Mouse (Mus musculus) B cell, adult 62 days (primary cell): ENCODE measurements around the gene Rbm39. TPM values are rescaled to one million over a fixed set of nuclear protein-coding genes. Genes with fewer than 3 reads are reported as not detected.

ENCODE experiments used
- total RNA-seq: library from RNA; stranded (reverse); gene quantifications from 4 replicates; pipeline ENCODE4 v1.2.4, GENCODE M21; 2023

Gene Rbm39
- 2,113 to 2,186 TPM (median 2,159 TPM) in 4 replicates for total RNA-seq

GRCm38 (mm10) chr2:156180094-156180821 lies at the start of gene Rbm39:
Rbm39 (minus strand) TSS chr2:156180238.

GRCm38 (mm10) chr2:156196302-156197128 lies 16.5 kb upstream of the Rbm39 start, which contains the start of gene Phf20:
Phf20 (plus strand) TSS chr2:156196466.

GRCm38 (mm10) chr2:156143953-156144724 lies 35.9 kb downstream of the Rbm39 start, which contains the start of the genes Romo1 and Nfs1:
Romo1 (plus strand) TSS chr2:156144039.
Nfs1 (minus strand) TSS chr2:156144186.

DNA sequence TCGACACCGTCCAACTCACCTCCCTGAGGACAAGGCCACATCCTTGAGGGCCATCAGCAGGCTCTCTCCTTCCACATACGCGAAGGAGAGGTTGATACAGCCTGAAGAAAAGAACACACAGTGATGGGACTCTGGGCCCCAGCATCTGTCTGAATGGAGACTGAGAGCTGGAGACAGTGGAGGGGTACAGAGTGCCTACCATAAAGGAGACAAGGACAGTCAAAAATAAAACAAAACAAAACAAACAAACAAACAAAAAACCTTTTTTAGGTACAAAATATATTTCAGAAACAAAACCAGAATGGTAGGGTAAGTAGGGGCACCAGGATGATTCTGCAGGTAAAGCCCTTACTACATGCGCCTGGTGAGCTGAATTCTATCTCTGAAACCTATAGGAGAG lies 53.0 kb downstream of the Rbm39 start, which contains the start of gene Gm28036:
Gene Gm28036, minus strand, starts transcription at position 101 of the 400 bp plus-strand sequence.

GRCm38 (mm10) chr2:156111358-156112079 lies 68.5 kb downstream of the Rbm39 start, which contains the start of the genes Cpne1 and Rbm12:
Cpne1 (minus strand) TSS chr2:156111965.
Rbm12 (minus strand) TSS chr2:156111978.

Other genes starting within 250 kb of the Rbm39 start
- gene Uqcc1, start 249.9 kb downstream of the Rbm39 start, total RNA-seq: 32.0 to 42.2 TPM (median 34.6 TPM) in 4 replicates
- gene Gm15557, start 239.5 kb downstream of the Rbm39 start, total RNA-seq: not detected in 4 replicates
- not detected in 4 replicates for gene Gdf5, start 234.9 kb downstream of the Rbm39 start, total RNA-seq
- 58.5 to 72.8 TPM (median 62.7 TPM) in 4 replicates for gene Cep250, start 223.8 kb downstream of the Rbm39 start, total RNA-seq
- gene 6430550D23Rik, start 172.3 kb downstream of the Rbm39 start, total RNA-seq: 1.3 to 3.1 TPM (median 2.2 TPM) in 4 replicates
- gene Ergic3, start 172.2 kb downstream of the Rbm39 start, total RNA-seq: 66.9 to 83.2 TPM (median 76.8 TPM) in 4 replicates
- gene Fer1l4, start 127.3 kb downstream of the Rbm39 start, total RNA-seq: not detected in 4 replicates
- 5.0 to 7.5 TPM (median 6.1 TPM) in 4 replicates for gene Spag4, start 115.1 kb downstream of the Rbm39 start, total RNA-seq
- gene Cpne1, start 68.3 kb downstream of the Rbm39 start, total RNA-seq: 79.5 to 86.0 TPM (median 84.3 TPM) in 4 replicates
- gene Rbm12, start 68.3 kb downstream of the Rbm39 start, total RNA-seq: 33.1 to 45.0 TPM (median 37.1 TPM) in 4 replicates
- gene Gm28036, start 53.1 kb downstream of the Rbm39 start, total RNA-seq: 19.5 to 34.3 TPM (median 24.2 TPM) in 4 replicates
- gene Romo1, start 36.2 kb downstream of the Rbm39 start, total RNA-seq: 64.3 to 96.4 TPM (median 77.6 TPM) in 4 replicates
- gene Nfs1, start 36.1 kb downstream of the Rbm39 start, total RNA-seq: 33.0 to 35.9 TPM (median 34.0 TPM) in 4 replicates
- gene Phf20, start 16.2 kb upstream of the Rbm39 start, total RNA-seq: 87.3 to 94.5 TPM (median 92.0 TPM) in 4 replicates
- 8.7 to 10.7 TPM (median 9.9 TPM) in 4 replicates for gene Cnbd2, start 132.1 kb upstream of the Rbm39 start, total RNA-seq
- 136 to 156 TPM (median 147 TPM) in 4 replicates for gene Scand1, start 132.5 kb upstream of the Rbm39 start, total RNA-seq
- not detected in 4 replicates for gene Epb41l1, start 240.7 kb upstream of the Rbm39 start, total RNA-seq